Mouse (Mus musculus) heart, adult 2 months (tissue): Measurements from ENCODE around the gene Tkt.

ENCODE experiments used
- CTCF ChIP-seq: fragments of 200-600 bp; IDR thresholded peaks from 2 replicates; pipeline ENCODE4 v1.8.1; 2022; ENCODE audit warnings: antibody characterized with exemption, mild to moderate bottlenecking, moderate library complexity
- POLR2A ChIP-seq: fragments of 200-500 bp; IDR thresholded peaks from 2 replicates; pipeline ENCODE4 v1.6.1; 2011; ENCODE audit warnings: mild to moderate bottlenecking, low read depth, low read length, control low read depth; ENCODE audit not compliant: insufficient read depth

- TF ChIP-seq POLR2A (no peak), CTCF (no peak)
Measured at GRCm38 (mm10) chr14:30528392-30528791, 19.8 kb upstream of the Tkt start.
